Mouse (Mus musculus): ENCODE measurements at regions not wholly inside any gene's neighbourhood (a gene's known extent, or its start where the extent isn't known, plus 50 kb on each side); places are given as distances from the start of the nearest gene placed in this dataset.
A peak's percentile ranks its signal among the peaks of the same experiment; 100 is the strongest.

GRCm38 (mm10) chr14:25074891-25075290, 384.1 kb upstream of the Zmiz1 start:
- no peak overlapping the region for H3K4me3 ChIP-seq (ENCODE audit: low read length)
- no peak overlapping the region for H3K9ac ChIP-seq (ENCODE audit: low read length)
- no peak overlapping the region for H3K27ac ChIP-seq (ENCODE audit: low read length)
- H3K4me1 ChIP-seq (ENCODE audit: control insufficient read depth, insufficient read depth, low read length): peaks cover 5% of the 10 kb centered on the region; the same call in 1 of the 2 replicates
- H3K36me3 ChIP-seq (ENCODE audit: control insufficient read depth, insufficient read depth): no peaks in the 10 kb centered on the region
- no peaks in the 10 kb centered on the region for H3K9me3 ChIP-seq (replicated peaks; ENCODE audit: control insufficient read depth, low read length)
- 84% methylated on average over 5 of the region's 5 CpGs for WGBS
- no peak overlapping the region for H3K4me2 ChIP-seq (ENCODE audit: low read depth, low read length)
- no peak for ATAC-seq (replicated peaks; ENCODE audit: extremely low read depth, insufficient read depth, low FRiP score)
- H3K27me3 ChIP-seq (ENCODE audit: control insufficient read depth, insufficient read depth, low read length): no peaks in the 10 kb centered on the region

DNA sequence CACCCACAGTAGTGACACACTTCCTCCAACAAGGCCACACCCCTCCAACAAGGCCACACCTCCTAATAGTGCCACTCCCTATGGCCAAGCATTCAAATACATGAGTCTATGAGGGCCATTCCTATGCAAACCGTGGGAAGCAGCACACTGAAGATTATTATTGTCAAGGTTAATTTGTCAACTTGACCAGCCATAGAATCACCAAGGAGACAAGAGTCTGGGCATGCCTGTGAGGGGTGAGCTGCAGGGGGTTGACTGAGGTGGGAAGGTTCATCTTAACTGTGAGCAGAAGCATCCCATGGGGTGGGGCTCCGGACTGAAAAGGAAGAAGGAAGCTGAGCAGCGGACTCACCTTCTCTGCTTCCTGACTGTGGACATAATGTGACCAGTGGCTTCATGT, 378.6 kb upstream of the Zmiz1 start:
- Histone ChIP-seq H3K9ac (ENCODE audit: low read length) (no peak overlapping the region), H3K27ac (ENCODE audit: low read length) (no peak overlapping the region), H3K4me1 (ENCODE audit: control insufficient read depth, insufficient read depth, low read length) (no peaks in the 10 kb centered on the region), H3K4me2 (ENCODE audit: low read depth, low read length) (no peak overlapping the region), H3K27me3 (ENCODE audit: control insufficient read depth, insufficient read depth, low read length) (no peaks in the 10 kb centered on the region), H3K36me3 (ENCODE audit: control insufficient read depth, insufficient read depth) (no peaks in the 10 kb centered on the region), H3K9me3 (replicated peaks; ENCODE audit: control insufficient read depth, low read length) (no peaks in the 10 kb centered on the region), H3K4me3 (ENCODE audit: low read length) (no peak overlapping the region)
- ATAC-seq (replicated peaks; ENCODE audit: extremely low read depth, insufficient read depth, low FRiP score): no peak
- WGBS: 78% methylated on average over 3 of the region's 3 CpGs

GRCm38 (mm10) chr14:25083847-25084246, 375.1 kb upstream of the Zmiz1 start:
- ATAC-seq (replicated peaks; ENCODE audit: extremely low read depth, insufficient read depth, low FRiP score): no peak
- Histone ChIP-seq H3K27ac (ENCODE audit: low read length) (no peak overlapping the region), H3K4me2 (ENCODE audit: low read depth, low read length) (no peak overlapping the region), H3K9ac (ENCODE audit: low read length) (no peak overlapping the region), H3K27me3 (ENCODE audit: control insufficient read depth, insufficient read depth, low read length) (no peaks in the 10 kb centered on the region), H3K36me3 (ENCODE audit: control insufficient read depth, insufficient read depth) (no peaks in the 10 kb centered on the region), H3K4me3 (ENCODE audit: low read length) (no peak overlapping the region), H3K4me1 (ENCODE audit: control insufficient read depth, insufficient read depth, low read length) (no peaks in the 10 kb centered on the region), H3K9me3 (replicated peaks; ENCODE audit: control insufficient read depth, low read length) (no peaks in the 10 kb centered on the region)
- WGBS: 72% methylated on average over 4 of the region's 4 CpGs

- H3K36me3 ChIP-seq (ENCODE audit: control insufficient read depth, insufficient read depth): no peaks in the 10 kb centered on the region
- H3K4me3 ChIP-seq (ENCODE audit: low read length): no peak overlapping the region
- no peak overlapping the region for H3K4me2 ChIP-seq (ENCODE audit: low read depth, low read length)
- no peak for ATAC-seq (replicated peaks; ENCODE audit: extremely low read depth, insufficient read depth, low FRiP score)
- H3K27me3 ChIP-seq (ENCODE audit: control insufficient read depth, insufficient read depth, low read length): no peaks in the 10 kb centered on the region
- H3K27ac ChIP-seq (ENCODE audit: low read length): no peak overlapping the region
- no peak overlapping the region for H3K9ac ChIP-seq (ENCODE audit: low read length)
- peaks cover 11% of the 10 kb centered on the region for H3K9me3 ChIP-seq (replicated peaks; ENCODE audit: control insufficient read depth, low read length)
- 84% methylated on average over 3 of the region's 3 CpGs for WGBS
- no peaks in the 10 kb centered on the region for H3K4me1 ChIP-seq (ENCODE audit: control insufficient read depth, insufficient read depth, low read length)
These were observed 362.2 kb upstream of the Zmiz1 start for GRCm38 (mm10) chr14:25096786-25097185.

GRCm38 (mm10) chr14:25105391-25105790, 353.6 kb upstream of the Zmiz1 start:
- Histone ChIP-seq H3K9ac (ENCODE audit: low read length) (no peak overlapping the region), H3K36me3 (ENCODE audit: control insufficient read depth, insufficient read depth) (no peaks in the 10 kb centered on the region), H3K4me1 (ENCODE audit: control insufficient read depth, insufficient read depth, low read length) (peaks cover 19% of the 10 kb centered on the region), H3K9me3 (replicated peaks; ENCODE audit: control insufficient read depth, low read length) (no peaks in the 10 kb centered on the region), H3K27ac (ENCODE audit: low read length) (0 out of 2 replicates have a peak overlapping the region, but pooled peaks have one; percentile 6), H3K4me2 (ENCODE audit: low read depth, low read length) (no peak overlapping the region), H3K27me3 (ENCODE audit: control insufficient read depth, insufficient read depth, low read length) (no peaks in the 10 kb centered on the region), H3K4me3 (ENCODE audit: low read length) (no peak overlapping the region)
- WGBS: 81% methylated on average over 10 of the region's 10 CpGs
- no peak for ATAC-seq (replicated peaks; ENCODE audit: extremely low read depth, insufficient read depth, low FRiP score)

DNA sequence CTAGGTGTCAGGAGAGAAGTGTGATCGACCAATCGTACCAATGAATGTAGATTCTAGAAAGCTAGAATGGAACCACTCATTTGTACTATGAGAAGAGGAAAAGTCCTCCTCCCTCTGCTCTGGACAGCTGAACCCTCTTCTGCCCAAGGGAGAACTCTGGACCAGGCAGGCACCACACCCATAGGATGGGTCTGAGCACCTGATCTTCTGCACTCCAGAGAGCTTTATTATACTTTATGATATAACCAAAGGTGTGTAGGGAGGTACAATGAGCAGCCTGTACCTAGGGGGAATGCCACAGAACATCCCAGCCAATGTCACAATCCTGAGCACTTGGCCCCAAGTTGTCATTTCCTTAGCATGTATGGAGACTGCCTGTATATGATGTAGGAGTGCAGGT, 352.5 kb upstream of the Zmiz1 start:
- 97% methylated on average over 2 of the region's 2 CpGs for whole genome bisulfite sequencing
- no peak overlapping the region for H3K27ac ChIP-seq (ENCODE audit: low read length)

DNA sequence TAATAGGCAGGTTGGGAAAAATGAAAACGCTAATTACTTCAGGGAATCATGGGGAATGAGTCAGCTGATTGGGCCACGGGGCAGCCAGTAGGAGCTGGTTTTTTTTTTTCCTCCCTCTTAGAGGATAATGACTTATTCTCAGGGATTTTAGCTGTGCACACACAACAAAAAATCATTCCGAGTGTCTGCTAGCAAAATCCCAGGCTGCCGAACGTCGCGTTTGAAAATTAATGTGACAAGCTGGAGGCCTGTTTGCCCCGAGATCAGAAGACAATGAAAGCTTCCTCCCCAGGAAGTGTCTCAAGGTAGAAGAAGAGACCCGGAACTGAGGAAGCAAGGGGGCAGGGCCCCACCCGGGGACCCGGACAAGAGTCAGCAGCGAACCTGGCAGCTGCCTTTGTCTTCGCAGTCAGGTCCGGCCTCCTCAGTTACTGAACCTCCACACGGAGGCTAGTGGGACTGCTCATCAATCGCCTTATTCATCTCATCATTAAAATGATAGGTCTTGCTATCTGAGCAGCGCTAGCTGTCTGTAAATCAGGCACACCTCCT, 350.8 kb upstream of the Zmiz1 start:
- ATAC-seq (replicated peaks; ENCODE audit: extremely low read depth, insufficient read depth, low FRiP score): no peak; the same call in 1 of the 2 replicates
- peak overlapping the region; percentile 43 for H3K9ac ChIP-seq (ENCODE audit: low read length)
- 38% methylated on average over 17 of the region's 17 CpGs for WGBS
- no peak overlapping the region for H3K27ac ChIP-seq (ENCODE audit: low read length)
- H3K9me3 ChIP-seq (replicated peaks; ENCODE audit: control insufficient read depth, low read length): no peaks in the 10 kb centered on the region
- peaks cover 20% of the 10 kb centered on the region for H3K4me1 ChIP-seq (ENCODE audit: control insufficient read depth, insufficient read depth, low read length)
- H3K36me3 ChIP-seq (ENCODE audit: control insufficient read depth, insufficient read depth): no peaks in the 10 kb centered on the region
- H3K27me3 ChIP-seq (ENCODE audit: control insufficient read depth, insufficient read depth, low read length): no peaks in the 10 kb centered on the region
- no peak overlapping the region for H3K4me3 ChIP-seq (ENCODE audit: low read length)
- H3K4me2 ChIP-seq (ENCODE audit: low read depth, low read length): peak overlapping the region; percentile 48

More for the DNA sequence above, 352.5 kb upstream of the Zmiz1 start:
- Histone ChIP-seq H3K9ac (ENCODE audit: low read length) (no peak overlapping the region), H3K4me2 (ENCODE audit: low read depth, low read length) (no peak overlapping the region), H3K27me3 (ENCODE audit: control insufficient read depth, insufficient read depth, low read length) (no peaks in the 10 kb centered on the region), H3K9me3 (replicated peaks; ENCODE audit: control insufficient read depth, low read length) (no peaks in the 10 kb centered on the region), H3K36me3 (ENCODE audit: control insufficient read depth, insufficient read depth) (no peaks in the 10 kb centered on the region), H3K4me1 (ENCODE audit: control insufficient read depth, insufficient read depth, low read length) (peaks cover 19% of the 10 kb centered on the region), H3K4me3 (ENCODE audit: low read length) (no peak overlapping the region)
- no peak for ATAC-seq (replicated peaks; ENCODE audit: extremely low read depth, insufficient read depth, low FRiP score)

GRCm38 (mm10) chr14:25108701-25109290, 350.2 kb upstream of the Zmiz1 start:
- Histone ChIP-seq H3K9ac (ENCODE audit: low read length) (peak overlapping the region; percentile 43), H3K36me3 (ENCODE audit: control insufficient read depth, insufficient read depth) (no peaks in the 10 kb centered on the region), H3K4me1 (ENCODE audit: control insufficient read depth, insufficient read depth, low read length) (peaks cover 22% of the 10 kb centered on the region), H3K27ac (ENCODE audit: low read length) (no peak overlapping the region), H3K9me3 (replicated peaks; ENCODE audit: control insufficient read depth, low read length) (no peaks in the 10 kb centered on the region), H3K27me3 (ENCODE audit: control insufficient read depth, insufficient read depth, low read length) (no peaks in the 10 kb centered on the region), H3K4me3 (ENCODE audit: low read length) (no peak overlapping the region), H3K4me2 (ENCODE audit: low read depth, low read length) (peak overlapping the region; percentile 48)
- peak; percentile 64 for ATAC-seq (replicated peaks; ENCODE audit: extremely low read depth, insufficient read depth, low FRiP score)
- WGBS: 10% methylated on average over 8 of the region's 8 CpGs

- 37% methylated on average over 1 of the region's 1 CpGs for WGBS
These were observed 349.3 kb upstream of the Zmiz1 start for GRCm38 (mm10) chr14:25109691-25110090.

More at GRCm38 (mm10) chr14:25109691-25110090, 349.3 kb upstream of the Zmiz1 start:
- Histone ChIP-seq H3K36me3 (ENCODE audit: control insufficient read depth, insufficient read depth) (no peaks in the 10 kb centered on the region), H3K9me3 (replicated peaks; ENCODE audit: control insufficient read depth, low read length) (no peaks in the 10 kb centered on the region), H3K4me2 (ENCODE audit: low read depth, low read length) (no peak overlapping the region), H3K9ac (ENCODE audit: low read length) (no peak overlapping the region), H3K4me3 (ENCODE audit: low read length) (no peak overlapping the region), H3K4me1 (ENCODE audit: control insufficient read depth, insufficient read depth, low read length) (peaks cover 22% of the 10 kb centered on the region), H3K27ac (ENCODE audit: low read length) (no peak overlapping the region), H3K27me3 (ENCODE audit: control insufficient read depth, insufficient read depth, low read length) (no peaks in the 10 kb centered on the region)
- no peak for ATAC-seq (replicated peaks; ENCODE audit: extremely low read depth, insufficient read depth, low FRiP score)

All from heart, embryonic 16.5 days (tissue).